Mouse (Mus musculus): ENCODE measurements at regions not wholly inside any gene's neighbourhood (a gene's known extent, or its start where the extent isn't known, plus 50 kb on each side); places are given as distances from the start of the nearest gene placed in this dataset.

DNA sequence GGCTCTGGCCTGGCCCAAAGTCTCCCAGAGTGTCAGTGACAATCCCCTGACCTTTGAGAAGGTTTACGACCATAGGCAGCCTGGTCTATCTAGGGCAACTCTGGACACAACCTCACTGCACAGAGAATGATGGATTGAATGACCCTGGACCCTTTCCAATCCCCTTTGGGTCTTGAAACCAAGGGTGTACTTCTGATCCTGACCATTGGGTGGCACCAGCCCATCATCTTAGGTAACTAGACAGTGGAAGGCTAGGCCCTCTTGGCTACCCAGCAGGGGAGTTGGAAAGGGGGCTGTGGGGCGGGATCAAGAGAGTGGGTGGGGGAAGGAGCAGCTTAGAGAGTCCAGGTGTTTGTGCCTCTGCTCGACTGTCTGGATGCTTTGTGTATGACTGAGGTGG is 178.7 kb downstream of the Insc start:
- no peak for TF ChIP-seq POLR2A (IDR thresholded peaks at IDR 0.05; ENCODE audit: insufficient read depth, low read length)
- peak; percentile 58 for TF ChIP-seq CTCF (IDR thresholded peaks at IDR 0.05; ENCODE audit: low read depth, low read length)
- no peak for TF ChIP-seq EP300 (IDR thresholded peaks at IDR 0.05; ENCODE audit: insufficient read depth, low read depth, low read length)

All from ES-Bruce4 (cell line).